Mouse (Mus musculus) adrenal gland, adult (tissue): Measurements from ENCODE around the gene Efna5.

Experiments used
- DNase-seq, 2 experiments: peaks; one replicate each; pipeline ENCODE4 v3.0.0; 2022 to 2023; ENCODE audit warnings: low spot score in 1 of 2; ENCODE audit not compliant: inconsistent age in 2 of 2

The Efna5 gene

DNA sequence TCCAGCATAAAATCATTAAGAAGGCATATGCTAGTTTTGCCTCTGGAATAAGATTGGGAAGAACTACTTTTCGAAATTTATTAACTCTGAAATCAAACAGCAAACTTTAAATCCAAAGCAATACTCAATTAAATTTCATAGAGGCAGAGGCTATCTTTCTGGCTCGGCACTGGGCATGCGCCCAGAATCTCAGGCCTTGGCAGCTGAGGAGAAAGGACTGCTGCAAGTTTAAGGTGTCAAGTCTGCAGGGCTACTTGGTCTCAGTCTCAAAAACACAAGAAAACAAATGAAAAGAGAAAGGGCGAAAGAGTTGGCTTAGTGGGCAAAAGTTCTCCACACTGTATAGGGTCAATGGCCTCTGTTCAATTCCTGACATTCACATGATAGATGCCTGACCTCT lies 258.6 kb downstream of the Efna5 start:
- DNase-seq: no peak

DNA sequence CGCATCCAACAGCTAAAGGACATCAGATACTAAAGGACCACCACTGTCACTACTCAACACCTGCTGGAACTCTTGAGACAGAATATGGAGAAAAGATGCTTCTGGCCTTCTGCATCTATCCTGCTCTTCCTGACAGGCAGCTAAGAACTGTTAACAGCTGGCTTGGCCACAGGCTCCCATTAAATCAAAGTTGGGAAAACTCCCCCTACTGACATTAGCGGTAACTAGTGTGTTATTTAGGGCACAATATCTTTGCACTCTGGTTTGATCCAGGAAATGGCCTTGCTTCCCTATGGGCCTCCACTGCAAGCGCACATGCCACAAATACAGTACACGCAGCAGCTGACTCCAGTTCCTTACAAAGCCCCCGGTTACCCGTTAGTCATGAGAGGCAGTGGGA lies 266.0 kb downstream of the Efna5 start:
- DNase-seq: no peak

DNA sequence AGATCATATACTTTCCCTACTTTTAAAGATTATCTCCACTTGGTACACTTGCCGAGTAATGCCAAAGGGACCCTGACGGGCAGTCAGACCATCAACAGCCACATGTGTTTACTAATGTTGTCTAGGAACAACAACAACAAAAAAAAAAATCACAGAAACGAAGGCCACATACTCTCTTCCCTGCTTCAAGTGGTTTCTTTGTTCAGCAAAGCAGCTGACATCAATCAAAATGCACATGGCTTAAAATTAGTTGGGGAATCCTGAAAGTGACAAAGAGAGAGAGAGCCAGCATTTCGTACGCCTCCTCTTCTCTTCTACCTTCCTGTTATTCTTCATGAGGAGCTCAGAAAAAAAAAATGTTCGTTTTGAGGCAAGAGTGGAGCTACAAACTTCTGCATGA lies 266.4 kb downstream of the Efna5 start:
- no peak for DNase-seq

DNA sequence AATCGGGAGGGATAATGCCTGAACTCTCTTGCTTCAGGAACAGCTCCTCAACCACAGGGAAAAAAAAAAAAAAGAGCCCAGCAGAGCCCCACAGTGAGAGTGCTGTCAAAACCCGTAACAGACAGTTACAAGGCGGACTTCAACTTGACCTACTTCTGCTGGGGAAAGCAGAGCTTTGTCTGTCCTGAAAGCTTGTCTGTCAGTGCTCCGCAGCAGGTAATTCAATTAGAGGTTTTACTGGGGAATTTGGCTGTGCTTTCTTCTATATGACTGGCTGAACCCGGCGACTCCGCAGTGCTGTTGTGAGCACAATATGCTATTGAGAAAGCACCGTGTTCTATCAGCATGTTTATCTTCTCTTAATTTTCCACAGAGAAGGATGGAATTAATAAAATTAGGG lies 266.9 kb downstream of the Efna5 start:
- no peak for DNase-seq

DNA sequence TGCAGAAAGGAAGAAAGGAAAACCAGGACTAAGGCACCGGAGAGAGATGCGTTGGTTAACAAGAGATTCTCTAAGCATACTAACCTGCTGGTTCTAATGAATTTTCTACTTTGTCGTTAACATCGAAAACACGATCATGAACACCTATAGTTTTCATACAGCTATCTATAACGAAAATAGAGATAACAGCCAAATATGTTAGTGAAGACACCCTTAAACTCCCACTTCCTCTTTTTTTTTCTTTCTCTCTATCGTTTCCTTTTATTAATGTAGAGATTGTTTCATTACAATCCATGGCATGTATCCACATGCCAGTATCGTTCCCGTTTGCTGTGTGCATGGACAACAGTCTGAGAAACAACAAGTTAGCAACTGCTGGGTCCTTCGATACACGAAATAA lies 267.9 kb downstream of the Efna5 start:
- no peak for DNase-seq

DNA sequence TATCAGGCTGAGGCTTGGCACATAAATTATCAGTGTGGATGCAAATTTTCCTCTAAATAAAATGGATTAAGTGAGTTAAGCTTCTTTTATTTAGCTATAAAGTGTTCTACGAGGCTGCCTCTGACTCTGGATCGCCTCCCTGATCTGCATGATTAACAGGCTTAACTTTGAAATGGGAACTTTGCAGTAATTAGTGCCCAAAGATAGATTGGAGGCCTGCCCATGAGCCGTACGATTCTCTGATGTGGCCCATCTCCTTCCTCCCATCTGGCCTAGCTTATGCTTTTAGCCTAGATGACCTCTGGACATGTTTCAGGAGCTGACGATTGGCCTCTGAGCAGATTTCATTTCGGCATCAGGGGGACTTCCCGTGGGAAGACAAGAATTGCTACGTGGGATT lies 273.0 kb downstream of the Efna5 start:
- no peak for DNase-seq

DNA sequence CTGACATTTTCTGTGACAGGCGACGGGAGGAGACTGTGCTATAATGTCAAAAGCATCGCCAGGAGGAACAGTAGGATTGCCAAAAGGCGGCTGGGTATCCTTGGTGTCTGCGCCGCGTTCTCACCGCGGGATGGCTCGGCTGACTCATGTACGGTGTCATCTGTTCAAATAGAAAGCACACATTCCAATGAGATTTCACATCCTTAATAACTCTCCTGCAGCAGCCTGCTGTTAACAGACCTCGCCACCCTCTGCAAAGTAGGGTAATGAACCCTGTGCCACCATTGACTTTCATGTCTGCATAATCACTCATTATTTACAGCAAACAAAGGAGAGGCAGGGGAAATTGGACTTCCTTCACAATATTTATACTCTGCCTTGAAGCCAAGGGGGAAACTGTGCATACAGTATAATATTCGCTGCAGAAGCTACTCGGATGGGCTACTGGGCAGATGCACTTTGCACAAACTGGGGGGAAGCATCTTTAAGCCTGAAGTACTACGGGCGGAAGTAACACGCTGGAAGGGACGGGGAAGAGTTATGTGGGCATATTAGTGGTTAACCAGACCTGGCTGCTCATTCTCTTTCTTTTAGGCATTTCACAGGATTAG lies 273.7 kb downstream of the Efna5 start:
- DNase-seq: peak; percentile 45 to 68

DNA sequence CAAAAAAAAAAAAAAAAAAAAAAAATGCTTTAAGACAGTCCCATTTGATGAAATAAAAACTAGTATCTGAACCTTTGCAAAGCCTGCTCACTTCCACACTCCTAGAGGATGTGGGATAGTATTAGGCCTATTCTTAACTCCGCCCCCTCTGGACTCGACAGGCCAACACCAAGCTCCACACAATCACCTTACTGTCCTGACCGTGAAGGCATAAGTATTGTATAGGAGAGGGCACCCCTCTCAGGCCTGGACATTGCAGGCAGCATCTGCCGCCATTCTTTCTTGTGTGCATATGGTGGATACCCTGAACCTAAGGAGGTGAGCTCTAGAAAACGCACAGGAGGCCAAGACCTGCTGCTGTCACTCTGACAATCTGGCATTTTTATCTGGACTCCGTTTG lies 274.4 kb downstream of the Efna5 start:
- DNase-seq: no peak

DNA sequence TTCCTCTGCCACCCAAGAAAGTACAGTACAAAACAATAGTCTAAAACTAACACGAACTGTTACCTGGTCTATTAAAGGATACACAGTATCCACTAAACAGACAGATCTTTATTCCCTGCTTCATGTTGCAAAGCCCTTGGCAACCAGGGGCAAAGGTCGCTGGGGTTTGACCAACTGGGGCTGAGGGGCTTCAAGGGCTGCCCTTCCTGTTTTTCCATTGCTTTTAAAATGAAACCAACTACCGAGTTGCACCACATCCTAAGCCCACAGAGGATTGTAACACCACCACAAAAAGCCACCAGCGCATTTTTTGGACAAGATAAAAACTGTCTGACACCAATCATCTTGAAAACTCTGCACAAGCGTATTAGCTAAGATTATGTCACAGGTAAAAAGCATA lies 276.8 kb downstream of the Efna5 start:
- no peak for DNase-seq

DNA sequence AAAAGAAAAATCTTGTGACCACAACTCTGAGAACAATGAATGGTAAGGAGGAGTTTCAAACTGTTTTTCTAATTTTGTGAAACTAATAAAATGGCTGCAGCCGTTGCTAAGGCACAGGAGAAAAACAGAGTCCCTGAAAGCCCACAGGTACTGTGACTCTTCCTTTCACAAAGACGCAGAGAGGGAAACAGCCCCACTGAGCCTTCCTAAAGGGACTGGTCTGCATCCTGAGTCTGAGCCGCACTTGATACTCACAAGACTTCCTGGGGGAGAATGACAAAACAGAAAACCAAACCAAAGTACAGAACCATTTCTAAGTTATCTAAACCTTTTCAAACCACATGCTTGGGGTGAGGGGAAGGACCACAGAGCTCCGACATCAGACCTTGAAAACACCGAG lies 277.5 kb downstream of the Efna5 start:
- no peak for DNase-seq

DNA sequence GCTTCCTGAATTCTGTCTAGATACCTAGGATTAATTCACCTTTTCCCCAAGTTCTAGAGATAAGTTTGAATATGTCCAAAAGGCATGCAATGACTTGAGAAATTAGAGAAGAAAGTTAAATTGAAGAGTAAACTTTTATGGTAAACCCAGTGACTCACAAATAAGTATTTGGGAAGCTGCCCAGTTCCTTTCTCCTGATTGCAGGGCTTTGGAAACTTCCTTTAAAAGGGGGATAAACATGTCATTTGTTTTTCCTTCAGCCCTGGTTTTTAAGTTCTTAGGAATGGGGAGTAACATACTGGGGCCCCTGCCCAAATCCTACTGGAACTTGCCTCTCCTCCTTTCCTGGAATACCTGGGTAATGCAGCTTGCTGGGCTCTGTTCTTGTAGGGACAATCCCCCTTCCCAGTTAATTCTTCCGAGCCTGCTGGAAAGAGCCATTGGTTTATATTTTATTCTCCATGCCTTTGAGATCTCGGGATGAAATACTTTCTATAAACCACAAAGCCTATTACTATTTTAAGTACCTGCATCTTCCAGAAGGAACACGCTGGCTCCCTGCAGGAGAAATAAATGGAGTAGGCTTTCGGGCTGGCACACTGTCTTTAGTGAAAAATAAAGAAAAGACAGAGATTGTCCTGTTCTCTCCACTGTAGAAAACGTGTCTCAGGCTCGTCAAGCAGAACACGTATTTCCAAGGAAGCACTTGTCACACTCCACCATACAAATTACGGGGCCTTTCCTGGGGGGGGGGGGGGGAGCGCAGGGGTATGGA lies 282.2 kb downstream of the Efna5 start:
- no peak for DNase-seq

DNA sequence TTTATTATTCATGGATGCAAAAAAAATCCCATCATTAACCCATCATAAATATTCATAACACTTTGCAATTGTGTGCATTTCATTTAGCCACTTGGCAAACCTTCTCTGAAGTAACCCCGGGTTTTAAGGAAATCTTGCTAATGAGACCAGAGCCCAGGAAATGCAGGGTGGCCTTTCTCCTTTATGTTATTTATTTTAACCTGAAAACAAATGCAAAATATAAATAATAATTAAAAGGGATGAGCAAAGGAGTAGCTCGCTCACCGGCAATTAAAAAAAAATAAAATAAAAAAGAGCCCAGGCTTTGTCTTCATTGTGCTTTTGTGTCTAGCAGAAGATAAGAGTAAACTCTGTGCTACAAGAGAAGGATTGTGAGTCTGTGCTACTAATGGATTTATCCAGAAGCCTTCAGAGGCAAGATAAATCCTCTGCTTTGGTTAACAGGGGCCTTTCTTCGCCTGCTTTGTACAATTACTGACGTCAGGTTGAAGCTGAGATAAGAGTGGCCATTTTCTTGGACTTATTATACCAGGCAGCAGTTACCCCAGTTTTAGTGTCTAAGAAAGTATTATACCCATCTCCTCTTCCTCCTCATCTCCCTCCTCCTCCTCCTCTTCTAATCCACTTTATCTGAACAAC lies 288.6 kb downstream of the Efna5 start:
- DNase-seq: no peak

DNA sequence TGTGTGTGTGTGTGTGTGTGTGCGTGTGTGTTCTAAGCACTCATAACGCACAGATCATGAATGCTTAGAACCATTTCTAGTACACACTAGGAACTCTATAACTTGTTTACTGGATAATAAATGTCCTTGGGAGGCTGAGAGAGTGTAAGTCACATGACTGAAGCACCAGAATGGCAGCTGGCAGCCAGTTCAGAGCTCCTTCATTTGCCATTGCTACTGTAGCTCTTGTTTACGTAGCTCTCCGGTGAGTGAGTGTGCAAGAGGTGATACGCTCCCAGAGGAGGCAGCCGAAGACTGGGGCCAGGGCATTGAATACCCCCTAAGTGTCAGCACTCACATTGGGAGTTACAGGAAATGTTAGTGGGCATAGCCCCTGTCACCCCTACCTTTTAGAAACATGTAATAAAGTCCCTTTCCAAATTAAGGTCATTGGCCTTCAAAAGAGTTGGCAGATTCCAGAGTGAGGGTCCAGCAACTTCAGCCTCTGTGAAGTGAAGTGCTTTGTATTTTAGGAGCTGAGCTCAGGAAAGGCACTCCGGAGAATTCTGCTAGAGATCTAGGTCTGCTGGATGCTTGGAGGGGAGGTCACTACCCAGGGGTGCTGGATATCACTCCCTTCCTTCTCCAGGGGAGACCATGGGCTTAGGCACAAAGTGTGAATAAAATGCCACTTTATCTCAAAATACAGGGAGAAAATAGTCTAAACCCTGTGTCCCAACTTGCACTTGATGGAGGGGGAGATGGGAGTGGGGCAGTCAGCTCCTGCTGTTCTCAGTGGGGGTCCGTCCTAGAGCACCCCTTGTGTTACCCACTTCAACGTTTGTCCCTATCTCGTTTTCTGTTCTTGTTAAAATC lies 289.3 kb downstream of the Efna5 start:
- no peak for DNase-seq

DNA sequence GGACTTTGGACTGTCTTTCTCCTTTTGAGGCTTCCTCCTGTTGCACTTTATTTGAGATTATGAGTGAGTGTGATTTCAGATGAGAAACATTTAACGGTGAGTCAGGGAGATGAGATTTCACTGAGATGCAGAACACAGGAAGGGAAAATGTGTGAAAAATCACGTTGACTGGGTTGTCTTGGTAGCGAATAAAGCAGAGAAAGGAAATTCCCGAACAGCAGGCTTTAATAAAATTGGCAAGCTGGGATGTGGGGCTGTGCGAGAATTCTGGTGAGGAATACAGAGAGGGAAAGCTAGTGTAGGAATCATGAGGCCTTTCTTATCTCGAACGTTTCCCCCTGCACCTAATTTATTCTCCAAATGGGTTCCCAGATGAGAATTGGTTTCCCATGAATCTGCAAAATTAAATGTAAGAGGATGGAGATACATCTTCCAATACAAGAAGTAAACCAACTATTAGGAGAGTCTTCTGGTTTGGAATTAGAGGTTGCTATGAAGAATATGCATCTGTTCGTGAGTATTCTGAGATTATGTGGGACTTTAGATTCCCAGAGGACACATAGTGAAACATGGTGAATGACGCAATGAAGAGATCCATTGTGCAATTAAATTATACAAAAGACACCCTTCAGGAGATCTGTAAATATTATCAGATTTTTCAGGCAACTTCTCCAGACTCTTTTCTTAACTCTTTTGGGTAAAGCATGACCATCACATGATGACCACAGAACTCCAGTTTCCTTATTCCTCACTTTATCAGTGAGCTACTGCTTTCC lies 290.2 kb downstream of the Efna5 start:
- no peak for DNase-seq

DNA sequence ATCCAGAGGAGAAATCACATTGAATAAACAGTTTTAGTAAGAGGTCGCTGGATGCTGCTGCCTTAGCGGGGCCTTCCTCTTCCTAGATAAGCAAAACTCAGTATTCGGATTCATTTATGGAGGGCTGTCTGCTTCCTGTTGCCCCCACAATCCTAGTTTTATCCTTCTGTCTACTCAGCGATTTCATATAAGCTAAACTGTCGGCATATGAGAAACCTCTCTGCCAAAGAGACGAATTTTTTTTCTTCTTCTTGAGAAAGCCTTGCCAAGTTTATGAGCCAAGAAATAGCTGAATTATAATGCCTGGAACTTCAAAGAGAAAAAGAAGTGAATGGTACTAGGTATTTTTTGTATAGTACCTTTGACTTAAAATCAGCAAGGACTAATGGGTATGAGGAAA lies 301.0 kb downstream of the Efna5 start:
- no peak for DNase-seq

DNA sequence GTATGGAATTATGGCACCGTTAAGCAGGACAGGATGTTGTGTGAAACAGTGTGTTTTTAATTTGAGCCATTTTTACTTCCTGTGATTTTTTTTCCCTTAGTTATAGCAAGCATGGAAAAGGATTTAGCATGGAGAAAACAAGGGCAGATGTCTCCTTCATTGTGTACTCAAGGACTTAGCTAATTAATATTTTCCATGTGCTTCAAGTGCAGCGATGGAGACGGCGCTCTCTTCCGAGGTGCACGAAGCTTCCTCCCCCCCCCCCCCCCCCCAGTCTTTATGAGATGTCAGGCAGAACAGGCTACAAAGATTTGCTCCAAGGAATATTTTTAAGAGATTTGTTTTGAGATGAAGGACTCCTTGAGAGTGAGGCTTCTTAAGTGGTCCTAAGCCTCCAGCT lies 301.5 kb downstream of the Efna5 start:
- no peak for DNase-seq

DNA sequence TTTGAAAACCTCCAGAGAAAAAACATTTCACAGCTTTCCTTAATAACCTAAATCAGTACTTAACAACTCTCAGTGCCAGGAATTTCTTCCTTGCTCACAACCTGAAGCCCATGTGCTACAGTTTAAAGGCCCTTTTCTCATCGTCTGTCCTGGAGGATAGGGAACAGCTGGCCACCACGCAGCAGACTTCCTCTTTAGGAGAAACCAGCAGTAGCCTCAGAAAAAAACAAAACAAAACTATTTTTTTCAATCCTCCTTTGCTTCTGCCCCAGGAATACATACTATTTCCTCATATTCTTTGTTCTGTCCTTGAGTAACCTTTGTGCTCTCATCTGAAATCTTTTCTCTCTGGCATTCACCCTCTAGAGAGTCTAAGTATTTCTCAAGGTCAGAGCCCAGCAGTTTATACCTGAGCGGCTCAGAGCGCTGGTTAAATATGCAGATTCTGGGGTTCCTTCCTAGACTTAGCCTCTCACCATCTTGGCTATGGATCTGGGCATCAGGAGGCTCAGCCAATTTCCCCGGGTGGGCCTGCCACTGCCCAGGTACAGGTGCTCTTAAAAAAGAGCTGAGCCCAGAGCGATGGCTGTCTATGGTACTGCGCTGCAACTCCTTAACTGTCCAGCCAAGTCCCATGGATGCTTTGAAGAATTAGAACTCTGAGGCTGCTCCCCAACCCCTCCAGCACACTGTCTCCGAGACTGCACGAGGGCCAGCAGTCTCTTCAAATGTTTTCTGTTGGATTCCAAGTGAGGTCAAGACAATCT lies 306.4 kb downstream of the Efna5 start:
- DNase-seq: no peak

DNA sequence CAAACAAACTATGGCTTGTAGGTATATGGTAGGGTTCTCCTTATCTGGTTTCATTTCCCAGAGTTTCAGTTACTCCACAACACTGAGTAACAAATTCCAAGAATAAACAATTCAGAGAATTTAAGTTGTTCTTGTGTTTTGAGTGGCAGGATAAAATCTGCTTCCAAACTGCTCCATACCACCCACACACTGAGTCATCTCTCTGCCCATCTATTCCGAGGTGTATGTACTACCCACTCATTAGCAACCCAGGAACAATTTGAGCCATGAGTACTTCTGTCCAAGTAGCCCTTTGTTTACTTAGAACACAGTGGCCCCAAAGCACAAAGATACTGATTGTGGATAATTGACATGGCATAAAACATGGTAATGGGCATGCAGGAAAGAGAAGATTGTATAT lies 311.0 kb downstream of the Efna5 start:
- DNase-seq: no peak

DNA sequence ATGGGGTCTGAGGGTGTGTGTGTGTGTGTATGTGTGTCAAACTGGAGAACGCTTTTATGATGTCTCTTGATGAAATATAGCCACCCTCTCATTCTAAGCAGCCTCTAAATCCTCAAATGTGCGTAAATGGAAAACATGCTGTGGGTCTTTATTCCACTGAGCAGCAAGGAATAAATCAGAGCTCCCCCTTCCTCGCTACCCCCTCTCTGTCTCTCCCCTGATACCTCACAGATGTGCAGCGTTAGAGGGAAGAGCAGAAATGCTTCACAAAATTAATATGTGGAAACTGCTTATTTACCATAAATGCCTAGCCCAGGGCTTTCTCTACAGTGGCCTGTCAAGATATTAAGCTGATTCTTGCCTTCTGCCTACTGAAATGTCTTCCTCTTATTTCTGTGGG lies 313.1 kb downstream of the Efna5 start:
- DNase-seq: no peak

DNA sequence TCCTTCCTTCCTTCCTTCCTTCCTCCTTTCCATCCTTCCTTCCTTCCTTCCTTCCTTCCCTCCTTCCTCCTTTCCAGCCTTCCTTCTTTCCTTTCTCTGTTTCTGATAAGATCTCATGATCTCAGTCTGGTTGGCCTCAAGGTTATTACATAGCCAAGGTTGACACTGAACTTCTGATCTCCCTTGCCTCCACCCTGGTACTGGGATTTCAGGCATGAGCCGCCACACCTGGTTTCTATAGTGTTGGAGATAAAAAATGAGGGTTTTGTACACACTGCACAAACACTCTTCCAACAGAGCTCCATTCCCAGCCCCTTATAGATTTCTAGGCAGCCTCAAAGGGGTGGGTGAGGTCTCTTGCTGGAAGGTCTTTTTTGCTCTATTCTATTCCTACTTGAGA lies 315.5 kb downstream of the Efna5 start:
- no peak for DNase-seq
